Mouse (Mus musculus): ENCODE data around the gene Prkar1b. TPM values are rescaled to one million over a fixed set of nuclear protein-coding genes. Genes with fewer than 3 reads are reported as not detected.
A peak's percentile ranks its signal among the peaks of the same experiment; 100 is the strongest.

The Prkar1b gene
- polyA plus RNA-seq, 1 experiment from 2014 or later: 179 TPM

DNA sequence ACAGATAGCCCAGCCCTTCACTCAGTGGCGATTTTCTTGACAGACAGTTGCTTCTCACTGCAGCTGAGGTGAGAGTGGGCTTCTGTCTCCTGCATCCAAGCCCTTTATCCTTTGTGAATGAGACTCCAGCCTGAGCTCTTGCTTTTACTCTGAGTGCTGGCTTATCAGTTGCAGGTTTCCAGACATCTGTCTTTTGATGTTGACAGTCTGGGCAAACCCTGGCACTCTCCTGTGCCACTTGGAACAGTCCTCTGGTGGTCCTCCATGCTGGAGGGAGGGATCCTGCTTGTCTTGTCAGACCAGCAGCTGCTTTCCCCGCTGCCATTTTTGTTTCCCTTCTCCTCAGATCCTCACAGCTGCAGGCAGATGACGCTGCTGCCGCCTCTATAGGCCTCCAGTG lies 22.1 kb upstream of the Prkar1b start:
- Histone ChIP-seq H3K4me1 (replicated peaks) (peaks cover 14% of the 10 kb centered on the region), H3K36me3 (peaks cover 87% of the 10 kb centered on the region), H3K27me3 (no peaks in the 10 kb centered on the region), H3K27ac (no peak overlapping the region), H3K4me2 (no peak overlapping the region), H3K4me3 (no peak overlapping the region), H3K9me3 (no peaks in the 10 kb centered on the region), H3K9ac (no peak overlapping the region)
- whole genome bisulfite sequencing: 94% methylated on average over 4 of the region's 4 CpGs
- ATAC-seq (ENCODE audit: low FRiP score): no peak

DNA sequence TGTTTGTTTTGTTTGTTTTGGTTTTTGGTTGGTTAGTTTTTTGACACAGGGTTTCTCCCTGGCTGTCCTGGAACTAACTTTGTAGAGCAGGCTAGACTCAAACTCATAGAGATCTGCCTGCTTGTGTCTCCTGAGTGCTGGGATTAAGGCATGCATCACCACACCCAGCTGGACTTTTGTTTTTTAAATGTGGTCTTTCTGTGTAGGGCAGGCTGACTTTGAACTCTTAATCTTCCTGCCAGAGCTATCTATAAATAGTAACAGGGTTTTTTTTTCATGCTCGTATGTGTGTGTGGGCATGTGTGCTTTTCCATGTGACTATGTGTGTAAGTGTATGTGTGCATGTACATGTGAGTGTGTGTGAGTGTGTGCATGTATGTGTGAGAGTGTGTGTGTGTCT lies 17.7 kb upstream of the Prkar1b start:
- no peaks in the 10 kb centered on the region for H3K9me3 ChIP-seq
- H3K4me2 ChIP-seq: no peak overlapping the region
- H3K36me3 ChIP-seq: peaks cover 97% of the 10 kb centered on the region
- no peak for ATAC-seq (ENCODE audit: low FRiP score)
- no peaks in the 10 kb centered on the region for H3K4me1 ChIP-seq (replicated peaks)
- no peak overlapping the region for H3K27ac ChIP-seq
- H3K9ac ChIP-seq: no peak overlapping the region
- WGBS: 85% methylated on average over 1 of the region's 1 CpGs
- no peak overlapping the region for H3K4me3 ChIP-seq
- no peaks in the 10 kb centered on the region for H3K27me3 ChIP-seq

DNA sequence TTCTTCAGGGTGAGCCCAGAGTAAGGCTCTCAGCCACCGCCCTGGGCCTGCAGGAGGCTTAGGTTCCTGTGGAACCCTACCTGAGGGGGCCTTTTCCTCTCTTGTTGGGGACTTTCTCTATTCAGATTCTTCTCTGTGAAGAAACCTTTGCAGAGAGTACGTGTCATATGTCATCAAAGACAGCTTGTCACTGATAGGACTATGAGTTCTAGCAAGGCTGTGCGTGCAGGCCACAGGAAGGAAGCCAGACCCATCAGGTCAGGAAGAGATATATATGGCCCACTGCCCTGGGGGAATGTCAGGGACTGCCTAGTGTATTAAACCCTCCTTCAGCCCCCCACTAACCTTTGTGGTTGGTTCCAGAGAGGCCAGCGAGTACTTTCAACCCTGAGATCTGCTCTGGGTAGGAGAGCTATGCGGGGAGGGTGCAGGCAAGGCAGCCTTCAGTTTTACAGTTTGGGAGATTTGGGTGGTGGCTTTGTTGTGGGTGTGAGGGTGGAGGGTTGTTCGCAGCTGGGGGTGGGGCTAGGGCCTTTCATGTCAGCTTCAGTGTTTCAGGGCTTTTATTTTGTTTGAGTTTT lies 17.1 kb upstream of the Prkar1b start:
- Histone ChIP-seq H3K4me1 (replicated peaks) (no peaks in the 10 kb centered on the region), H3K4me3 (no peak overlapping the region), H3K36me3 (peaks cover 97% of the 10 kb centered on the region), H3K4me2 (no peak overlapping the region), H3K9me3 (no peaks in the 10 kb centered on the region), H3K27me3 (no peaks in the 10 kb centered on the region), H3K27ac (no peak overlapping the region), H3K9ac (no peak overlapping the region)
- WGBS: 93% methylated on average over 6 of the region's 6 CpGs
- ATAC-seq (ENCODE audit: low FRiP score): no peak

DNA sequence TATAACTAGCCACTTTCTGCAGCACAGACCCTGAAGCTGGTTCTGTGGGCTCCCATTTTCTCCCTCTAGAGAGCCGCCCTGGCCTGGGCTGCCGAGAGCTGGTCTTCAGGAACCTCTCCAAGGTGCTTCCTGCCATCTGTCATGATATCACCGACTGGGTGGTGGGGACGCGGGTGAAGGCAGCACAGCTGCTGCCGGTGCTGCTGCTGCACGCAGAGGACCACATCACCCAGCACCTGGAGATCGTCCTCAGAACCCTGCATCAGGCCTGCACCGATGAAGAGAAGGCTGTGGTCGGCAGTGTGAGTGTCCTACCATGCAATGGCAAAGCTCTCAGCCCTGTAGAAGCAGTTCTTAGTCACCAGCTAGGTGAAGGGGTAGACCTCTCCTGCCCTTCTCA lies 11.8 kb upstream of the Prkar1b start:
- Histone ChIP-seq H3K27me3 (no peaks in the 10 kb centered on the region), H3K4me1 (replicated peaks) (no peaks in the 10 kb centered on the region), H3K27ac (no peak overlapping the region), H3K36me3 (peaks cover 78% of the 10 kb centered on the region), H3K4me2 (no peak overlapping the region), H3K9me3 (no peaks in the 10 kb centered on the region), H3K4me3 (no peak overlapping the region), H3K9ac (no peak overlapping the region)
- 96% methylated on average over 10 of the region's 10 CpGs for WGBS
- ATAC-seq (ENCODE audit: low FRiP score): no peak

DNA sequence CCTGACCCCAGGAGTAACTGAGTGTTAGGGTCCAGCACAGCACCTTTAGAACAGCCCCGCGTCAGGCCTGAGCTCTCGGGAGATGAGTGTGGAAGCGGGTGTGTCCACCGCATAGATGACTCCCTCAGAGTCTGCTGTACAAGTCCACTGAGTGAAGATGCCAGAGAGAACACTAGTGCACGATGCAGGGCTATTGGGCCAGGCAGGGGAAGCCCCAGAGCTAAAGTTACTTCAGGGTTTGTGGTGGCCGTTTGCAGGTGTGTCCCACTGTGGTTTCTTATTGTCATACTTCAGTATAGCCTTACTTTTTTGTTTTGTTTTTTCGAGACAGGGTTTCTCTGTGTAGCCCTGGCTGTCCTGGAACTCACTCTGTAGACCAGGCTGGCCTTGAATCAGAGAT lies 11.1 kb upstream of the Prkar1b start:
- Histone ChIP-seq H3K9me3 (no peaks in the 10 kb centered on the region), H3K4me1 (replicated peaks) (no peaks in the 10 kb centered on the region), H3K36me3 (peaks cover 77% of the 10 kb centered on the region), H3K27ac (no peak overlapping the region), H3K27me3 (no peaks in the 10 kb centered on the region), H3K9ac (no peak overlapping the region), H3K4me2 (no peak overlapping the region), H3K4me3 (no peak overlapping the region)
- 92% methylated on average over 8 of the region's 8 CpGs for WGBS
- no peak for ATAC-seq (ENCODE audit: low FRiP score)

- H3K27me3 ChIP-seq: no peaks in the 10 kb centered on the region
- peak overlapping the region; percentile 93 for H3K4me3 ChIP-seq
- H3K4me1 ChIP-seq (replicated peaks): peaks cover 29% of the 10 kb centered on the region
- peak overlapping the region; percentile 81 for H3K27ac ChIP-seq
- peak; percentile 29; the same call in 1 of the 2 replicates for ATAC-seq (ENCODE audit: low FRiP score)
- peak overlapping the region; percentile 97 for H3K4me2 ChIP-seq
- peaks cover 41% of the 10 kb centered on the region for H3K36me3 ChIP-seq
- under 1% methylated on average over 44 of the region's 45 CpGs for WGBS
- peak overlapping the region; percentile 89 for H3K9ac ChIP-seq
- H3K9me3 ChIP-seq: no peaks in the 10 kb centered on the region
These were observed 816 bp upstream of the Prkar1b start for GRCm38 (mm10) chr5:139150603-139151031.

DNA sequence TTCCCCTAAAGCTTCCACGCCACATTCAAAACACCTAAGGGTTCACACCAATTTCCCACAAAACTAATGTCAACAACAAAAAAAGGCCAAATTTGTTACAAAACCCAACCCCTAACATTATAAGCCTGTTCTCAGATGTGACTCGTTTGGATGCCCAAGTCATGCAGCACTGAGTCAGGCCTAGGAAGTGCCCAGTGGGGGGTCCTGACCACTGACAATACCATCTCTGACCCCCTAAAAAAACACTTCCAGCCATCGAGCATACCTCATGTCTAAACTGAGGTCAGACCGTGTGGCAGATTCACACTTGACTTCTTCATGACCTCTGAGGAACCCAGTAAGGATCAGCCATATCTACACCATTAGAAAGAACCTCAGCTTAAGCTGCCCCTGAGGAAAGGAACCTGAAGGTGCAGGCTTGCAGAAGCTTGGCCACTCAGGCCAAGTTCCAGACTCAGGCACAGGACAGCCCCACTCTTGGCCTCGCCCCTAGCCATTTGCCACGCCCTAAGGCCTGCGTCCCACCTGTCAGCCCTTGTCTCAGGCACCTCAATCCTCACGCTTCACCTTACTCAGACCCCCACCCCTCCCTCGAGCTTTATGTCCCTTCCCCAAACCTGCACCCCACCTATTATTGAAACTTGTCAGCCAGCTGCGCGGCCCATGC lies 662 bp downstream of the Prkar1b start:
- peak overlapping the region; percentile 81; the same call in 1 of the 2 replicates for H3K27ac ChIP-seq

DNA sequence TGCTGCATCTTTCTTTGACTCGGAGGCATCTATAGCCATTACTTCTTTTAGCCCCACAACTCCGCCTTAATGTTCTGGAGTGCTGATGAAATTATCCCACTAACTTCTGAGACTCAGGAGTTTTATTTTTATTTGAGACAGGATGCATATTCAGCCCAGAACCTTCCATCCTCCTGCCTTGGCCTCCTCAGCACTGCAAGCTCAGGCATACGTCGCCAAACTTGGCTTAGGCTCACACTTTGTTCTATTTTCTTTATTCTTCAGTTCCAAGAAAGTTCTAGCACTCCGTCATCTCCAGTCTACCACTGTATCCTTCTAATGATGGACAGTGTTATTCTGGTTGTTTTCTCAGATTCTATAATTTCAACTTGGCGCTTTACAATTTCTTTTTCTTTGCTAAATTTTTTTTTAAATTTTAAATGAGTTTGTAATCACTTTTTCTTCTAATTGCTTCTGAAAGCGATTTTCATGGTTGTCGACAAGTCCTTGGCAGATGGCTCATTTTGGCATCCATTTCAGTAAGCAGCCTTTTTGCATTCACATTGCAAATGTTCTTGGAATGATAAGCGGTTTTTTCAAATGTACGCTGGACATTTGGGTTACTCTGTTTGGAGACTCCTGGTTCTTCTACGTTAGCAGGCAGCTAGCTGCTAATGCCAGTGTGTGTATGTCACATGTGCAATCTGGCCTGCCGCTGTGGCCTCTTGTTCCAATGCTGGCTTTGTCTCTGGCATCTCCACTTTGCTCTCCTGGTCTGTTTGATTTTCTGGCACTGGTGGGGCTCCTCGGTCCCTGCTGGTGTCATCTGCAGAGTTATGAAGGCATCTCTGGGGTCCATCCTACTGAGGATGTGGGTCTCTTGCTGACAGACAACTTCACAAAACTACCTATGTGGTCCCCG lies 2.4 kb downstream of the Prkar1b start:
- no peaks in the 10 kb centered on the region for H3K27me3 ChIP-seq

More for the DNA sequence above, 662 bp downstream of the Prkar1b start:
- peak; percentile 60 for ATAC-seq (ENCODE audit: low FRiP score)
- 26% methylated on average over 11 of the region's 11 CpGs for WGBS
- Histone ChIP-seq H3K4me1 (replicated peaks) (peaks cover 29% of the 10 kb centered on the region), H3K9ac (peak overlapping the region; percentile 58; the same call in 1 of the 2 replicates), H3K9me3 (no peaks in the 10 kb centered on the region), H3K36me3 (peaks cover 29% of the 10 kb centered on the region), H3K4me2 (peak overlapping the region; percentile 97), H3K4me3 (peak overlapping the region; percentile 93), H3K27me3 (no peaks in the 10 kb centered on the region)

GRCm38 (mm10) chr5:139146476-139147075 lies 3.2 kb downstream of the Prkar1b start:
- Histone ChIP-seq H3K4me1 (replicated peaks) (peaks cover 24% of the 10 kb centered on the region), H3K36me3 (0 out of 2 replicates have a peak, but pooled peaks cover 7% of the 10 kb centered on the region), H3K9me3 (no peaks in the 10 kb centered on the region), H3K4me2 (no peak overlapping the region), H3K4me3 (no peak overlapping the region), H3K27ac (no peak overlapping the region), H3K27me3 (no peaks in the 10 kb centered on the region), H3K9ac (no peak overlapping the region)
- WGBS: 92% methylated on average over 11 of the region's 11 CpGs
- ATAC-seq (ENCODE audit: low FRiP score): no peak

More for the DNA sequence above, 2.4 kb downstream of the Prkar1b start:
- H3K36me3 ChIP-seq: peaks cover 12% of the 10 kb centered on the region; the same call in 1 of the 2 replicates
- H3K9me3 ChIP-seq: no peaks in the 10 kb centered on the region
- 0 out of 2 replicates have a peak overlapping the region, but pooled peaks have one; percentile 5 for H3K27ac ChIP-seq
- no peak overlapping the region for H3K4me2 ChIP-seq
- WGBS: 87% methylated on average over 14 of the region's 14 CpGs
- H3K9ac ChIP-seq: no peak overlapping the region
- H3K4me1 ChIP-seq (replicated peaks): peaks cover 29% of the 10 kb centered on the region
- no peak for ATAC-seq (ENCODE audit: low FRiP score)
- H3K4me3 ChIP-seq: no peak overlapping the region

GRCm38 (mm10) chr5:139145726-139146125 lies 4.1 kb downstream of the Prkar1b start:
- H3K9ac ChIP-seq: no peak overlapping the region
- 0 out of 2 replicates have a peak, but pooled peaks cover 7% of the 10 kb centered on the region for H3K36me3 ChIP-seq
- peaks cover 20% of the 10 kb centered on the region for H3K4me1 ChIP-seq (replicated peaks)
- H3K27me3 ChIP-seq: no peaks in the 10 kb centered on the region
- no peak overlapping the region for H3K4me3 ChIP-seq
- no peaks in the 10 kb centered on the region for H3K9me3 ChIP-seq
- no peak overlapping the region for H3K4me2 ChIP-seq
- H3K27ac ChIP-seq: no peak overlapping the region
- WGBS: 92% methylated on average over 4 of the region's 4 CpGs
- ATAC-seq (ENCODE audit: low FRiP score): no peak

DNA sequence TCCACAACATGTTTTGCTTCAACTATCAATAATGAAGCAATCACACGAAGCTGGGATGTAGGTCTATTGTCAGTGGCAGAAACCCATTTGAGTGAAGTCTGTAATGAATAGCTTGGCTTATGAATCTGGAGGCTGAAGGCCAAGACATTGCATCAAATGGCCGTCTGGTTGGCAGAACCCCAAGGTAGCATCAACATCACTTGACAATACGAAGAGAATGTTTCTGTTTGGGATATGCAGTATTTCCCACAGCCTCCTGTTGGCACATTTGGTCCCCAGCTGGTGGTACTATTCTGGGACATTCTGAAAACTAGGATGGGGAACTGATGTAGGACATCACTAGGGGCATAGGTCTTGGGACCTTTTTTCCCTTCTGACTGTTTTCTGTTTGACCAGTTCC lies 5.9 kb downstream of the Prkar1b start:
- WGBS: 80% methylated on average over 3 of the region's 3 CpGs
- Histone ChIP-seq H3K4me1 (replicated peaks) (peaks cover 13% of the 10 kb centered on the region), H3K36me3 (0 out of 2 replicates have a peak, but pooled peaks cover 7% of the 10 kb centered on the region)

DNA sequence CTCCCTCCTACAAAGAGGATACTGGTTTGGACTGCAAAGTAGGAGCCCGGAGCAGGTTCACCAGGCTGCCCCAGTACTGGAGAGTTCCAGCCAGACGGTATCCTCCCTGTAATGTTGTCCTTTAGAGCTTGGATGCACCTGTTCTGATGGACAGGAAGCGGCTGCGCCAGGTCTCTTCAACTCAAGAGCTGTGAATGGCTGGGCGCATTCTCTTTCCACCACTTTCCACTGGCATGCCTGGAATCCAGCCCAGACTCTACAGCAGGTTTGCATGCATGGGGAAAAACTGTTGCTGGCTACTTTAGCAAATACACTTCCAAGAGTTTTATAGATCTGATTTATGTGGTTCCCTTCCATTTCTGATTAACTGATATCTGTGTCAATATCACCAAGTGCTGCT lies 8.5 kb downstream of the Prkar1b start:
- Histone ChIP-seq H3K27ac (no peak overlapping the region), H3K9ac (0 out of 2 replicates have a peak overlapping the region, but pooled peaks have one; percentile 2), H3K4me2 (no peak overlapping the region), H3K4me1 (replicated peaks) (0 out of 2 replicates have a peak, but pooled peaks cover 5% of the 10 kb centered on the region), H3K4me3 (no peak overlapping the region), H3K36me3 (0 out of 2 replicates have a peak, but pooled peaks cover 7% of the 10 kb centered on the region), H3K9me3 (no peaks in the 10 kb centered on the region), H3K27me3 (no peaks in the 10 kb centered on the region)
- WGBS: 86% methylated on average over 5 of the region's 5 CpGs
- no peak for ATAC-seq (ENCODE audit: low FRiP score)

More for the DNA sequence above, 5.9 kb downstream of the Prkar1b start:
- Histone ChIP-seq H3K27ac (no peak overlapping the region), H3K4me2 (no peak overlapping the region), H3K27me3 (no peaks in the 10 kb centered on the region), H3K9ac (no peak overlapping the region), H3K9me3 (no peaks in the 10 kb centered on the region), H3K4me3 (no peak overlapping the region)
- no peak for ATAC-seq (ENCODE audit: low FRiP score)

Data from hindbrain, embryonic 13.5 days (tissue).